Mouse (Mus musculus): ENCODE results near the gene Jup. TPM values are rescaled to one million over a fixed set of nuclear protein-coding genes. Genes with fewer than 3 reads are reported as not detected.
A peak's percentile ranks its signal among the peaks of the same experiment; 100 is the strongest.

The Jup gene
- polyA plus RNA-seq, 1 experiment from 2014 or later, result 309 TPM

- Histone ChIP-seq H3K4me1 (peaks cover 26% of the 10 kb centered on the region), H3K4me3 (no peak overlapping the region), H3K27ac (peak overlapping the region; percentile 54), H3K9me3 (no peaks in the 10 kb centered on the region), H3K27me3 (no peaks in the 10 kb centered on the region), H3K9ac (no peak overlapping the region), H3K36me3 (peaks cover 35% of the 10 kb centered on the region), H3K4me2 (no peak overlapping the region)
- 67% methylated on average over 8 of the region's 8 CpGs for WGBS
- ATAC-seq (ENCODE audit: insufficient number of reproducible peaks, low FRiP score, low TSS enrichment, low read depth), result no peak
Observed at GRCm38 (mm10) chr11:100406273-100406672, 8.7 kb upstream of the Jup start.

- ATAC-seq (ENCODE audit: insufficient number of reproducible peaks, low FRiP score, low TSS enrichment, low read depth), result no peak
- WGBS, result 80% methylated on average over 3 of the region's 3 CpGs
- H3K4me3 ChIP-seq, result no peak overlapping the region
- no peaks in the 10 kb centered on the region for H3K9me3 ChIP-seq
- H3K9ac ChIP-seq, result no peak overlapping the region
- peaks cover 22% of the 10 kb centered on the region for H3K36me3 ChIP-seq
- H3K27ac ChIP-seq, result no peak overlapping the region
- H3K4me1 ChIP-seq, result peaks cover 24% of the 10 kb centered on the region
- no peak overlapping the region for H3K4me2 ChIP-seq
- no peaks in the 10 kb centered on the region for H3K27me3 ChIP-seq
Observed at GRCm38 (mm10) chr11:100404456-100405074, 7.0 kb upstream of the Jup start.

GRCm38 (mm10) chr11:100403445-100404134, 6.0 kb upstream of the Jup start:
- H3K4me1 ChIP-seq, result peaks cover 26% of the 10 kb centered on the region
- WGBS, result 66% methylated on average over 10 of the region's 10 CpGs
- H3K27me3 ChIP-seq, result no peaks in the 10 kb centered on the region
- no peak for ATAC-seq (ENCODE audit: insufficient number of reproducible peaks, low FRiP score, low TSS enrichment, low read depth)
- H3K4me2 ChIP-seq, result no peak overlapping the region
- no peak overlapping the region for H3K4me3 ChIP-seq
- no peaks in the 10 kb centered on the region for H3K9me3 ChIP-seq
- H3K36me3 ChIP-seq, result peaks cover 15% of the 10 kb centered on the region
- H3K27ac ChIP-seq, result peak overlapping the region; percentile 64
- H3K9ac ChIP-seq, result no peak overlapping the region

GRCm38 (mm10) chr11:100402682-100403081, 5.1 kb upstream of the Jup start:
- ATAC-seq (ENCODE audit: insufficient number of reproducible peaks, low FRiP score, low TSS enrichment, low read depth), result no peak
- Histone ChIP-seq H3K27ac (no peak overlapping the region), H3K36me3 (peaks cover 8% of the 10 kb centered on the region), H3K9me3 (no peaks in the 10 kb centered on the region), H3K27me3 (no peaks in the 10 kb centered on the region), H3K9ac (no peak overlapping the region), H3K4me3 (no peak overlapping the region), H3K4me2 (no peak overlapping the region), H3K4me1 (peaks cover 26% of the 10 kb centered on the region)
- WGBS, result 68% methylated on average over 2 of the region's 2 CpGs

GRCm38 (mm10) chr11:100402240-100402639, 4.7 kb upstream of the Jup start:
- peaks cover 29% of the 10 kb centered on the region for H3K4me1 ChIP-seq
- H3K4me3 ChIP-seq, result no peak overlapping the region
- peaks cover 6% of the 10 kb centered on the region for H3K36me3 ChIP-seq
- H3K9ac ChIP-seq, result no peak overlapping the region
- H3K4me2 ChIP-seq, result no peak overlapping the region
- ATAC-seq (ENCODE audit: insufficient number of reproducible peaks, low FRiP score, low TSS enrichment, low read depth), result no peak
- H3K27ac ChIP-seq, result 0 out of 2 replicates have a peak overlapping the region, but pooled peaks have one; percentile 38
- H3K9me3 ChIP-seq, result no peaks in the 10 kb centered on the region
- 27% methylated on average over 6 of the region's 6 CpGs for WGBS
- H3K27me3 ChIP-seq, result no peaks in the 10 kb centered on the region

GRCm38 (mm10) chr11:100400842-100401241, 3.3 kb upstream of the Jup start:
- Histone ChIP-seq H3K4me2 (no peak overlapping the region), H3K9ac (no peak overlapping the region), H3K4me1 (peaks cover 38% of the 10 kb centered on the region), H3K9me3 (no peaks in the 10 kb centered on the region), H3K27me3 (no peaks in the 10 kb centered on the region), H3K4me3 (no peak overlapping the region), H3K36me3 (no peaks in the 10 kb centered on the region), H3K27ac (no peak overlapping the region)
- no peak for ATAC-seq (ENCODE audit: insufficient number of reproducible peaks, low FRiP score, low TSS enrichment, low read depth)
- 58% methylated on average over 6 of the region's 6 CpGs for WGBS

- Histone ChIP-seq H3K4me2 (no peak overlapping the region), H3K27me3 (no peaks in the 10 kb centered on the region), H3K9me3 (no peaks in the 10 kb centered on the region), H3K4me3 (no peak overlapping the region), H3K9ac (no peak overlapping the region), H3K36me3 (no peaks in the 10 kb centered on the region), H3K4me1 (peaks cover 47% of the 10 kb centered on the region), H3K27ac (peak overlapping the region; percentile 55)
- no peak for ATAC-seq (ENCODE audit: insufficient number of reproducible peaks, low FRiP score, low TSS enrichment, low read depth)
- WGBS, result 64% methylated on average over 12 of the region's 12 CpGs
Observed at GRCm38 (mm10) chr11:100399727-100400538, 2.4 kb upstream of the Jup start.

GRCm38 (mm10) chr11:100399320-100399719, 1.8 kb upstream of the Jup start:
- Histone ChIP-seq H3K9me3 (no peaks in the 10 kb centered on the region), H3K36me3 (no peaks in the 10 kb centered on the region), H3K4me3 (no peak overlapping the region), H3K27me3 (no peaks in the 10 kb centered on the region), H3K9ac (no peak overlapping the region), H3K27ac (peak overlapping the region; percentile 57), H3K4me2 (no peak overlapping the region), H3K4me1 (peaks cover 53% of the 10 kb centered on the region)
- no peak for ATAC-seq (ENCODE audit: insufficient number of reproducible peaks, low FRiP score, low TSS enrichment, low read depth)
- 65% methylated on average over 9 of the region's 9 CpGs for WGBS

- Histone ChIP-seq H3K27me3 (no peaks in the 10 kb centered on the region), H3K36me3 (no peaks in the 10 kb centered on the region), H3K4me2 (no peak overlapping the region), H3K27ac (0 out of 2 replicates have a peak overlapping the region, but pooled peaks have one; percentile 43), H3K9ac (no peak overlapping the region), H3K4me3 (no peak overlapping the region), H3K9me3 (no peaks in the 10 kb centered on the region), H3K4me1 (peaks cover 55% of the 10 kb centered on the region)
- WGBS, result 91% methylated on average over 7 of the region's 7 CpGs
- ATAC-seq (ENCODE audit: insufficient number of reproducible peaks, low FRiP score, low TSS enrichment, low read depth), result no peak
Observed at GRCm38 (mm10) chr11:100398517-100398916, 954 bp upstream of the Jup start.

GRCm38 (mm10) chr11:100396886-100397599, 520 bp downstream of the Jup start:
- H3K27me3 ChIP-seq, result no peaks in the 10 kb centered on the region
- peak; percentile 21 for ATAC-seq (ENCODE audit: insufficient number of reproducible peaks, low FRiP score, low TSS enrichment, low read depth)
- 2% methylated on average over 42 of the region's 42 CpGs for WGBS
- H3K4me2 ChIP-seq, result peak overlapping the region; percentile 83
- H3K4me1 ChIP-seq, result peaks cover 54% of the 10 kb centered on the region
- no peaks in the 10 kb centered on the region for H3K36me3 ChIP-seq
- H3K4me3 ChIP-seq, result peak overlapping the region; percentile 75
- H3K9me3 ChIP-seq, result no peaks in the 10 kb centered on the region
- H3K27ac ChIP-seq, result peak overlapping the region; percentile 85
- H3K9ac ChIP-seq, result peak overlapping the region; percentile 68

- peak overlapping the region; percentile 68 for H3K27ac ChIP-seq
- peak overlapping the region; percentile 75 for H3K4me3 ChIP-seq
- no peaks in the 10 kb centered on the region for H3K9me3 ChIP-seq
- WGBS, result 36% methylated on average over 17 of the region's 17 CpGs
- H3K27me3 ChIP-seq, result no peaks in the 10 kb centered on the region
- peaks cover 60% of the 10 kb centered on the region for H3K4me1 ChIP-seq
- H3K9ac ChIP-seq, result peak overlapping the region; percentile 28; the same call in 1 of the 2 replicates
- no peak for ATAC-seq (ENCODE audit: insufficient number of reproducible peaks, low FRiP score, low TSS enrichment, low read depth)
- peak overlapping the region; percentile 83 for H3K4me2 ChIP-seq
- no peaks in the 10 kb centered on the region for H3K36me3 ChIP-seq
Observed at GRCm38 (mm10) chr11:100395861-100396631, 1.5 kb downstream of the Jup start.
